Mouse (Mus musculus): ENCODE data around the gene Zdhhc5. TPM values are rescaled to one million over a fixed set of nuclear protein-coding genes. Genes with fewer than 3 reads are reported as not detected.
"Not testable (repeated sequence)": the region's sequence is repeated elsewhere in the genome, so short reads cannot be mapped to it uniquely, and the experiment has no call there.

The Zdhhc5 gene
- total RNA-seq, 2 experiments from 2014 or later = 35.2 to 46.6 TPM

GRCm38 (mm10) chr2:84704329-84704728 is 10.7 kb downstream of the Zdhhc5 start:
- ATAC-seq (replicated peaks; ENCODE audit: poor library complexity, severe bottlenecking) = no peak

- no peak for ATAC-seq (replicated peaks; ENCODE audit: poor library complexity, severe bottlenecking)
Observed at GRCm38 (mm10) chr2:84703497-84703896, 11.5 kb downstream of the Zdhhc5 start.

- ATAC-seq (replicated peaks; ENCODE audit: poor library complexity, severe bottlenecking) = no peak
Observed at GRCm38 (mm10) chr2:84695007-84695695, 19.8 kb downstream of the Zdhhc5 start.

DNA sequence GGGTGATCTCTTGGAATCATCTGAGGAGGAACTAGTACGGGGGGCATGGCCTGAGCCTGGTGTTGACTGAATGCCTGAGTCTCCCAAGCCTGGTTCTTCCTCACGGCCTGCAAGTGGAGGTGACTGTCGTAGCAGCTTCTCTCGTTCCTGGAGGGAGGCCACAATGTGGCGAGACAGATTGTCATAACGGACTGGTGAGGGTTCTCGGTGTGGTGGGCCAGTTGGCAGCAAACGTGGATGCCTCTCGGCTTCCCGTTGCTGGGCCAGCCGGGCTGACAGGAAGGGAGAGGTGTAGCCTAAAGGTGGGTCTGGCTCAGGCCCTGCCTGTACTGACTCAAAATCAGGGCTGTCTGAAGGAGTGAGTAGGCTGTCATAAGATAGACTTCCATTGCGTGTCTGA is 24.9 kb downstream of the Zdhhc5 start:
- no peak for ATAC-seq (replicated peaks; ENCODE audit: poor library complexity, severe bottlenecking)

DNA sequence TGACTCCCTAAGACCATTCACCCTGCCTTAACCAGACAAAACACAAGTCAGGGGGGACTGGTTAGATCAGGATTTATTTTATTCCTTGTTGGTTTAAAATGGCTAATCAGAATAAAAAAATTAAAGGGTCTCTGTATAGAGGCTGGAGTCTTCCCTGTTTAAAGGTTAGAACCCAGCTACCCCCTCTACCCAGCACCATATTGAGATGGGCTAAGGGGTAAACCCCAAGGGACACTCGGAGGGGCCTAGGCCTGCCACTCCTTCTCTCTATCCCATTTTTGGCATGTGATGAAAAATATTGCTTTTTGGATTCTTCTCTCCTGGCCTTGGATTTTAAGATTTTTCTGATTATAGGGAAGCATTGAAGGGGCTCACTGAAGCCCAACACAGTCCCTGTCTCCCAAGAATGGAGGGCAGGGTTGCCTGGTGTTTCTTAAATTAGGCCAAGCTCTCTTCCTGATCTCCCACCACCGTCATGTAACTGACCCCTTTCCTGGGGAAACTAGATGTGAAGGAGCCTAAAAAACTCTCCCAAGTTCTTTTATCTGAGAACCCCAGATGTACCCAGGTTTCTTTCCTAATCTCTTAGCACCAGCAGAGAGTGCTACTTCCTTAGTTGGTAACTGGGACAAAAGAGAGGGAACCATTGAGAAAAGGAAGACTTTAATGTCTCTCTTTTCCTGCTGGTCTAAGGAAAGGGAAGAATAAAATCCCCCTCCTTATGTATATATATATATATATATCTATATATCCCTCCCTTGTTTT is 26.7 kb downstream of the Zdhhc5 start:
- ATAC-seq (replicated peaks; ENCODE audit: poor library complexity, severe bottlenecking) = no peak

GRCm38 (mm10) chr2:84682605-84683183 is 32.3 kb downstream of the Zdhhc5 start:
- no peak for ATAC-seq (replicated peaks; ENCODE audit: poor library complexity, severe bottlenecking)

GRCm38 (mm10) chr2:84679016-84679415 is 36.0 kb downstream of the Zdhhc5 start, which contains the start of gene Tmx2:
Gene Tmx2 (minus strand): TSS chr2:84679140.
- no peak for ATAC-seq (replicated peaks; ENCODE audit: poor library complexity, severe bottlenecking)

DNA sequence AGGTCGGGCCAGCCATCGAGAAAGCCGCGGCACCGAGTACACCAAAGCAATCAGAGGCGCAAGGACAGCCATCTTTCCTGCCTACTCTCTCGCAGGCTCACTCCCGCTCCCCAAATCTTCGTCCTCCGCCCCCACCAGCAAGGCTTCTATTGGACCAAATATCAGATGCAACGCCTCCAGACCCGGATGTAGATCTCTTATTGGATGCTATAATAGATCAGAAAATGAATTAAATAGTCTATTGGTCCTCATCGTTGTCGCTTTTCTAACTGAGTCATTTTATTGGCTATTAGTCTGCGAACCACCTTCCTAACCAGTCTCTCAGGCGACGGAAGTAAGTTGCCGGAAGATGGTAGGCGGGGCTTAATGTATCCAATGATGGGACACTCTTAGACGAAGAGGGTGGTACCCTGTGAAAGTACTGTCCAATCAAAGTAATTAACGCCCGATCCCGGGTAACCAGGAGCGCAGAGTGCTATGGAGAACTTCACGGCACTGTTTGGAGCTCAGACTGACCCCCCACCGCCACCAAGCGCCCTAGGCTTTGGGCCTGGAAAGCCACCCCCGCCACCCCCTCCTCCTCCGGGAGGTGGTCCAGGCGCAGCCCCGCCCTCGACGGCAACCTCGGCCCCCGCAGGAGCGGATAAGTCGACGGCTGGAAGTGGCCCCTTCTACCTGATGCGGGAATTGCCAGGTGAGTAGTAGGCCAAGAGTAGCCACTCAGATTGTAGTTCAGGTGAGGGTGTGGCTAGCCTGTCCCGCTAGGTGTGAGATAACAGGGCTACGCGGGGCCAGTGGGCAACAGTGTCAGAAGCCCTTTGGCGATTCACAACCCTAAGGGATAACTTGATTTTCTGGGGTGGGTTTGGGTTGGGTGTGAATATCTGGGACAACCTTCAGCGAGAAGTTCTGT is 36.8 kb downstream of the Zdhhc5 start, which contains the start of the genes Gm28635 and Med19:
TSS of gene Gm28635 (minus strand) at position 74 of the 913 bp plus-strand sequence.
TSS of gene Med19 (plus strand) at position 435 of the 913 bp plus-strand sequence.
- ATAC-seq (replicated peaks; ENCODE audit: poor library complexity, severe bottlenecking) = peak; percentile 96

GRCm38 (mm10) chr2:84677270-84677967 is 37.6 kb downstream of the Zdhhc5 start:
- ATAC-seq (replicated peaks; ENCODE audit: poor library complexity, severe bottlenecking) = peak; percentile 42

GRCm38 (mm10) chr2:84671535-84671934 is 43.4 kb downstream of the Zdhhc5 start:
- not testable (repeated sequence) for ATAC-seq (replicated peaks; ENCODE audit: poor library complexity, severe bottlenecking)

DNA sequence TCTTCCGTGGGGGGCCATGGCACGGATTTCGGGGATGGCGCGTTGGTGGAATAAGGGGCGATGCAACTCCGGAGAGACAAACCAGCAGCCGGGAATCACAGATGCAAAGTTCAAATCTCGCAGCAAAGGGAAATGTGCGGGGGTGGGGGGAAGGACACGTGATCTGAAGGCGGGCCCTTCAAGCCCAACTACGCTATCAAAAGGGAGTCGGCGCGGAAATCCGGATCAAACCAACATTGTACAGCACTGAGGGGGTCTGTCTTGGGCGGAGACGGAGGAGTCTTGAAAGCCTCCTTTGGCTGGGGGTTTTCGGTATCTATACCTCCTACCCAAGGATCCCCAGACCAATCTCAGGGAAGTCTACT is 44.4 kb downstream of the Zdhhc5 start, which contains the start of gene Selenoh:
TSS of gene Selenoh (minus strand) at position 202 of the 365 bp plus-strand sequence.
- ATAC-seq (replicated peaks; ENCODE audit: poor library complexity, severe bottlenecking) = peak; percentile 86

GRCm38 (mm10) chr2:84669828-84670568 is 45.0 kb downstream of the Zdhhc5 start:
- ATAC-seq (replicated peaks; ENCODE audit: poor library complexity, severe bottlenecking) = peak; percentile 47

GRCm38 (mm10) chr2:84666081-84666480 is 48.9 kb downstream of the Zdhhc5 start:
- ATAC-seq (replicated peaks; ENCODE audit: poor library complexity, severe bottlenecking) = no peak

GRCm38 (mm10) chr2:84662866-84663265 is 52.1 kb downstream of the Zdhhc5 start:
- peak; percentile 71 for ATAC-seq (replicated peaks; ENCODE audit: poor library complexity, severe bottlenecking)

- peak; percentile 72 for ATAC-seq (replicated peaks; ENCODE audit: poor library complexity, severe bottlenecking)
Observed at GRCm38 (mm10) chr2:84660253-84660652, 54.7 kb downstream of the Zdhhc5 start.

- no peak for ATAC-seq (replicated peaks; ENCODE audit: poor library complexity, severe bottlenecking)
Observed at GRCm38 (mm10) chr2:84658806-84659205, 56.2 kb downstream of the Zdhhc5 start, which contains the start of gene Btbd18. Gene Btbd18 (plus strand): TSS chr2:84659079.

- peak; percentile 95 for ATAC-seq (replicated peaks; ENCODE audit: poor library complexity, severe bottlenecking)
Observed at GRCm38 (mm10) chr2:84655864-84656263, 59.1 kb downstream of the Zdhhc5 start.

GRCm38 (mm10) chr2:84653354-84653753 is 61.6 kb downstream of the Zdhhc5 start:
- ATAC-seq (replicated peaks; ENCODE audit: poor library complexity, severe bottlenecking) = no peak
